Mouse (Mus musculus): ENCODE measurements around the gene Cma2. TPM values are rescaled to one million over a fixed set of nuclear protein-coding genes. Genes with fewer than 3 reads are reported as not detected.
"Not testable (repeated sequence)": the region's sequence is repeated elsewhere in the genome, so short reads cannot be mapped to it uniquely, and the experiment has no call there.

The Cma2 gene
- under 1 TPM in 1 of 2 experiments, not detected in 1; 0.57 TPM for total RNA-seq (2021)
- long read RNA-seq, experiment 1, result 0 reads
- long read RNA-seq, experiment 2, result 0 reads

DNA sequence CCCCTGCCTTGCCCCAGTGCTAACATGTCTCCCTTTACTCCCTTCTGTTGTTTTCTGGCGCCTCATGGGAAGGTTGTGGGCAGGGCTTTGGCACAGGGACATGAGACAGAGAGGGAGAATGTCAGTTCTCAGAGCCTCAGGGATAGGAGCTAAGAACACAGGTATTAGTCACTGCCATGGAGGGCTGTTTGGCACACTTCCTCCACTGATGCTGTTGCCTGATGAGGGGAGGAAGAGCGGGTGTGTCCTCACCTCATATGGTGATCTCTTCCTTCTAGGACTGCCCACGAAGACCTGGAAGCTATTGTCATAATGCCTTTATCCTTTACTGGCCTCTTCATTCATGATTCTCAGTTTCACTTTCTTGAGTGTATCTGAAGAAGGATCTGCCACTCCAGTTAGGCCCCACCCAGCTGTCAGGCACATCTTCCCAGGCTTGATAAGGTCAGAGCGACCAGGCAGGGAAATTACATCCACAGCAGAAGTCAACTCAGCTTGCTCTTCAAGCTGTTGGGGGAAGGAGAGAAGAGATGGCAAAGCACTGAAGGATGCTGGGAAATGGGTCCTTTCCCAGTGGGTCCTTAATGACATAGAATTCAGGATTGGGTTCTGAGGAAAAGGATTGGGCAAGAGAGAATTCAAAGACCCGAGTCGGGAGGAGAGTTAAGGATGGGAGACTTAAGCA lies at the start of gene Cma2:
Cma2 (plus strand) TSS at position 635 of the 685 bp plus-strand sequence.
- intact Hi-C loops (cut with DNase I; ENCODE audit: low total_unique reads), result no loop called here

DNA sequence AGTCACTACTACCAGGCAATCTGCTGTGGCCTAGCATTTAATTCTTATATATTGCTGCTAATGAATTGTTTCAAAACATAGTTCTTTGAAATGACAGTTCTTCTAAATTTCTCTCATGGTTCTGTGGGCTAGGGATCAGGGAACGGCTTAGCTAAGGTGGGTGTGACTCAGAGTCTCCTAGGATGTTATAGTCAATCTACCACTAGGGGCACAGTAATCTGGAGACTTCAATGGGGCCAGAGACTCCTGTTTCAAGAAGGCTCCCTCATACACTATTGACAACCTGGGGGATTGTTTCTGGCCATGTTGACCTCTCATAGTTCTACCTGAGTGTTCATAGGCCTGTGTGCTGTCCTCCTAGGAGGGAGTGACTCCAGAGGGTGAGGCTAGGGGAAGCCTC lies 45.3 kb upstream of the Cma2 start:
- intact Hi-C loops (cut with DNase I; ENCODE audit: low total_unique reads), result no loop called here
- no peak for DNase-seq

More for the DNA sequence above, at the start of gene Cma2:
- no peak for DNase-seq

- intact Hi-C loops (cut with DNase I; ENCODE audit: low total_unique reads), result loop anchor here (2.0 kb wide), 1 partner anchor 41 kb away; no protein-coding TSS in a partner anchor
- DNase-seq, result no peak
Measured at GRCm38 (mm10) chr14:55913406-55913805, 37.4 kb upstream of the Cma2 start.

GRCm38 (mm10) chr14:55918240-55919082 lies 32.3 kb upstream of the Cma2 start:
- peak; percentile 66 for DNase-seq
- intact Hi-C loops (cut with DNase I; ENCODE audit: low total_unique reads), result loop anchor here (5.0 kb wide), 1 partner anchor 96 kb away; the partner anchor contains the start of gene Nfatc4

GRCm38 (mm10) chr14:55922475-55923232 lies 28.1 kb upstream of the Cma2 start:
- no peak for DNase-seq
- intact Hi-C loops (cut with DNase I; ENCODE audit: low total_unique reads), result no loop called here

- no peak for DNase-seq
- intact Hi-C loops (cut with DNase I; ENCODE audit: low total_unique reads), result no loop called here
Measured at GRCm38 (mm10) chr14:55926847-55927246, 23.9 kb upstream of the Cma2 start.

GRCm38 (mm10) chr14:55929263-55929997 lies 21.4 kb upstream of the Cma2 start:
- intact Hi-C loops (cut with DNase I; ENCODE audit: low total_unique reads), result no loop called here
- DNase-seq, result no peak

DNA sequence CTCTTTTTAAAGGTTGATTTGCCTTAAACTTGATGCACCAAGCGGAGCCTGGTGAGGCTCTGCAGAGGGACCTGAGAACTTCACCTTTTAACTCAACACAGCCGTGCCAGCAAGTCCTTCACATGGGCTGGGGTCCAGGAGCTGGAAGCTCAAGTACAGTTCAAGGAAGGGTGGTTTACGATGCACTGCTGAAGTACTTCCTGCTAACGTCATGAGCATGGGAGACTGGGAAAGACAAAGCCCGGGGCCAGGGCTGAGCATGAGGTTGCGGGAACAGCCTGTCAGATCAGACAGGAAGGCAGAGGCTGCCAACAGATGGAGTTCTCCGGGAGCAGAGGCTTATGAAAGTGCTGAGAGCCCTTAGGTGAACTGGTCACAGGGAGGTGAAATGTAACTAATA lies 17.2 kb upstream of the Cma2 start:
- peak; percentile 24 for DNase-seq
- intact Hi-C loops (cut with DNase I; ENCODE audit: low total_unique reads), result no loop called here

GRCm38 (mm10) chr14:55940070-55940800 lies 10.5 kb upstream of the Cma2 start:
- intact Hi-C loops (cut with DNase I; ENCODE audit: low total_unique reads), result no loop called here
- DNase-seq, result no peak

- no peak for DNase-seq
- intact Hi-C loops (cut with DNase I; ENCODE audit: low total_unique reads), result no loop called here
Measured at GRCm38 (mm10) chr14:55943601-55944000, 7.2 kb upstream of the Cma2 start.

- intact Hi-C loops (cut with DNase I; ENCODE audit: low total_unique reads), result no loop called here
- no peak for DNase-seq
Measured at GRCm38 (mm10) chr14:55944575-55944974, 6.2 kb upstream of the Cma2 start, which contains the start of gene Cma1. Gene Cma1 (minus strand): TSS chr14:55944675.

- intact Hi-C loops (cut with DNase I; ENCODE audit: low total_unique reads), result no loop called here
- DNase-seq, result no peak
Measured at GRCm38 (mm10) chr14:55946269-55946969, 4.4 kb upstream of the Cma2 start.

GRCm38 (mm10) chr14:55963263-55963662 lies 12.5 kb downstream of the Cma2 start:
- no peak for DNase-seq
- intact Hi-C loops (cut with DNase I; ENCODE audit: low total_unique reads), result no loop called here

DNA sequence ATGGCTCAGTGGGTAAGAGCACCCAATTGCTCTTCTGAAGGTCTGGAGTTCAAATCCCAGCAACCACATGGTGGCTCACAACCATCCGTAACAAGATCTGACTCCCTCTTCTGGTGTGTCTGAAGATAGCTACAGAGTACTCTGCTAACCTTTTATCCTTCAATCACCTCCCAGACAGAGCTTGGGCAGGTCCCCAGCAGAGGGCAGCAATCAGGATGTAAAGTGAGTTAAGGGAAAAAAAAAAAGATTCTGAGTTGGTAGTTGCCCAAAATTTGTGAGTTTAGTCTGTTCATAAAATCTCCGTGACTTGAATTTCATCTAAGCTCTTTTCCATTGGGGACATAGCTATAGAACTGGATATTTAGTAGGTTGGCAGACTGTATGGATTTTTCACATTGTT lies 13.1 kb downstream of the Cma2 start:
- intact Hi-C loops (cut with DNase I; ENCODE audit: low total_unique reads); DNase-seq: not testable (repeated sequence)

DNA sequence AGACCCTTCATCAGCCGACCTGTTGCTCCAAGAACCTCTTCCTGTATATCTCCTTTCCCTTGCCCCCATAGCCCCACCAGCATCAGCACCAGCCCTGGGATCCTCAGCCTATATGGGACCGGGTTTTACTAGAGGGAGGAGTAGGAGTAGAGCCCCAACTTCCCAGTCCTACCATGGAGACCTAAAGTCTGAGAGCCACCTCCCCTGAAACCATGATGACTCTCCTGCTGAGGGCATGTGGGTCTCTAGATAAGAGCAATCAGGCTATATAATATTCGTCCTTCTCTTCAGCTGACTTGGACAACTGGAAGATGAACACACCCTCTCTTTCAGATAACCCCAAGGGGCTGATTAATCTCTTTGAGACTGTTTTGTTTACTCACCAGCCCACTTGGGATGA lies 36.7 kb downstream of the Cma2 start:
- DNase-seq; intact Hi-C loops (cut with DNase I; ENCODE audit: low total_unique reads): not testable (repeated sequence)

DNA sequence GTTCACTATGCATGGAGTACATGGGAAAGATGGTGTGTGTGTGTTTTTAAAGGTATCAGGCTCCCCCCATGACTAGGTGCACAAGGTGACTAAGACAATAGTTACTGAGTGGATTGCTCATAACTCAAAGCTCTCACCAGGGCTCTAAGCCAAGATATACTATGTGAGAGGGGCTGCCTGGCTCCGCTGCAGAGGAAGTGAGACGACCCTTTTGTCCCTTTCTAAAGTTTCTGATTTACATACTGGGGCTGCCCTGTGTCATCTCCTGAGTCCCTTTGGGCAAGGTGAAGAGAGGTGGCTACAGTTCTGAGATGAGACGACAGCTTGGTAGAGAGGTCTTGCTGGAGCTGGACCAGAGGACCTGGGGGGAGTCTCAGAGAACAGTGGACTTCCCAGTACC lies 62.4 kb downstream of the Cma2 start:
- DNase-seq, result no peak
- intact Hi-C loops (cut with DNase I; ENCODE audit: low total_unique reads), result no loop called here

DNA sequence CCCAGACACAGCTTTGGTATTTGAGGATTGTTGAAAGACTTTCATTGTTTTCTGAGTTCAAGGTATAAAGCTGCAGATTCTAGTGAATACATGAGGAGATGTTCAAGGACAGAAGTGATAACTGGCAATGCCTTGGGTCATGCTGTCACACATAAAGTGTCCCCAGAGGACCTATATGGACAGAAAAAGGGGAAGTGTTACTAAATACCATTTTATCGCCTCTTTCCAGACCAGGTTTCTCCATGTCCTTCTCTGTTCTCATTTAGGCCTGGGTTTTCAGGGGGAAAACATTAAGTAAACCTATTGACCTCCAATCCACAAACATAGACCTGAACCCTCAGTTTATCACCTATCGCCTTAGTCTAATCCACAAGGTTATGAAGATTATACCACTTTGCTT lies 63.1 kb downstream of the Cma2 start:
- intact Hi-C loops (cut with DNase I; ENCODE audit: low total_unique reads), result no loop called here
- no peak for DNase-seq

DNA sequence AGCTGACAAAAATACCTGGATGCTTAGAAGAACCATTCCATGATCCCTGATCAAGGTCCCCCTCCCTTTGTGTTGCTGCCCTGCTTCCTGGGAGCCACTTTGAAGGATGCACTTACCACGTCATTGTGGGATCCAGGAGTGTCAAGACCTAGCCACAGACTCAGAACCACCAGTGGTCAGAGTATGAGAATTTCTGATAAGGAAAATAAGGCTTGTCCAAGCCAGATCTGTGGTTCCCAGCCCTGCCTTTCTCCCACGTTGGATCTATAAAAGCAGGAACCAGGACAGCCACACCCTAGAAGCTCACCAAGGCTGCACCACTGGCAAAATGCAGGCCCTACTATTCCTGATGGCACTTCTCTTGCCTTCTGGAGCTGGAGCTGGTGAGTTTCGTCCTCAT lies 66.9 kb downstream of the Cma2 start, which contains the start of gene Mcpt1:
Mcpt1 (plus strand) TSS at position 301 of the 400 bp plus-strand sequence.
- intact Hi-C loops (cut with DNase I; ENCODE audit: low total_unique reads); DNase-seq: not testable (repeated sequence)
